Mouse (Mus musculus): ENCODE measurements around the gene Ppp1cb. TPM values are rescaled to one million over a fixed set of nuclear protein-coding genes. Genes with fewer than 3 reads are reported as not detected.

Gene Ppp1cb
- 222 and 285 TPM in 2 replicates for polyA plus RNA-seq (2011; ENCODE audit: insufficient read depth, insufficient read length, low replicate concordance, missing spikeins)

GRCm38 (mm10) chr5:32458408-32459143 is at the start of gene Ppp1cb:
Ppp1cb (plus strand) TSS chr5:32458843.
- TF ChIP-seq CTCF (IDR thresholded peaks at IDR 0.05; ENCODE audit: control insufficient read depth, insufficient read depth, low read length) (no peak), POLR2A (IDR thresholded peaks at IDR 0.05; ENCODE audit: borderline replicate concordance, control insufficient read depth, low read depth, low read length) (peak; percentile 85)
- H3K27ac ChIP-seq (ENCODE audit: control insufficient read depth, insufficient read depth, low read depth, low read length, poor library complexity), result peak within 1 kb of the TSS; percentile 97
- H3K4me1 ChIP-seq (ENCODE audit: control insufficient read depth, insufficient read depth, low read length), result no peaks in the 10 kb centered on the region; the same call in none of the 2 replicates
- peak within 1 kb of the TSS; percentile 96 for H3K4me3 ChIP-seq (replicated peaks; ENCODE audit: control insufficient read depth, low read depth, low read length)
- 1% methylated on average over 52 of the region's 54 CpGs for WGBS

DNA sequence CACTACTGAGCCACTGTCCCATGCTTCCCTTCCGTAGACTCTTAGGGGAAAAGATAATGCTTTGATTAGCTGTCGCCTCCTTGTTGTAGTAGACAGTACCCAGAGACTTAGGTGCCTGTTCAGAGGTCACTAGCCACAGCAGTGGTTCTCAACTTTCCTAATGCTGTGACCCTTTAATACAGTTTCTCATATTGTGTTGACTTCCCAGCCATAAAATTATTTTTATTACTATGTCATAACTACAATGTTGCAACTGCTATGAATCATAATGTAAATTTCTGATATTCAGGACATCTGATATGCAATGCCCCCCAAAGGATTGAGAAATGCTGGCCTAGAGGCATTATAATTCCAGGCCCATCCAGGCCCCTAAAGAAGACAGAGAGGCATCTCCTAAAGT is 48.9 kb upstream of the Ppp1cb start:
- 80% methylated on average over 2 of the region's 2 CpGs for WGBS

DNA sequence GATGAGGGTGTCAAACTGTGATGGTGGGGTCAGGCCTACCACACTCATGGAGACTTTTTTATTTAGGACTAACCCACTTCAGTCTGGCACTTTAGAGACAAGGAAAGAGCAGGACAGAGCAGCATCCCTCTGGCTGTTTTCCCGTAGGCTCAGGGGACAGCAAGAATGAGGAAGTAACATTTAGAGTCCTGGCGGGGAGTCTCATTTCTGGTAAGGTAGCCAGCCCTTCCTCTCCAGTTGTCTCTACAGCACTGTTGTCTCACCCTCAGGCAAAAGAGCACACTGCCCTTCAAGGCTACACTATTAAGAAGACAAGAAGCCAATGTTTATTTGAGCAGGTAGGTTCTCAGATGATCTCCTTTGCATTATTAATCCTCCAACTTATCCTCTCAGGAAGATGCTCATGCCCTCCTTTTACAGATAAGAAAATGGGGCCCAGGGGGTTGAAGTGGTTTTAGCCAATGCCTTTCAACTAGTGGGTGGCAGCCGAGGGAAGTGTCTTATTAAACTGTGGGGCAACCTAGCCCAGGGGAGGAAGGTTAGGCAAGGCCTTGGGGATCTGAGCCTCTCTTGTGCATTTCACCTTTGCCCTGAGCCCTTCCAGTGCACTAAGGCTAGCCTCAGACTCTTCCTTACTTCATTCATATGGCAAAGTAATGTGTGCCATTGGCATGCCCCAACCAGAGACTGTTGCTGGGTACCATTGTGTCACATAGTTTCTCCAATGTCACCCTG is 47.5 kb upstream of the Ppp1cb start:
- WGBS, result 6% methylated on average over 3 of the region's 3 CpGs
- Histone ChIP-seq H3K4me1 (ENCODE audit: control insufficient read depth, insufficient read depth, low read length) (peaks cover 15% of the 10 kb centered on the region), H3K27ac (ENCODE audit: control insufficient read depth, insufficient read depth, low read depth, low read length, poor library complexity) (peak overlapping the region; percentile 25; the same call in 1 of the 2 replicates), H3K4me3 (replicated peaks; ENCODE audit: control insufficient read depth, low read depth, low read length) (no peak overlapping the region)
- TF ChIP-seq CTCF (IDR thresholded peaks at IDR 0.05; ENCODE audit: control insufficient read depth, insufficient read depth, low read length) (no peak), POLR2A (IDR thresholded peaks at IDR 0.05; ENCODE audit: borderline replicate concordance, control insufficient read depth, low read depth, low read length) (no peak)

More for the DNA sequence above, 48.9 kb upstream of the Ppp1cb start:
- no peak for TF ChIP-seq CTCF (IDR thresholded peaks at IDR 0.05; ENCODE audit: control insufficient read depth, insufficient read depth, low read length)
- TF ChIP-seq POLR2A (IDR thresholded peaks at IDR 0.05; ENCODE audit: borderline replicate concordance, control insufficient read depth, low read depth, low read length), result no peak
- H3K4me3 ChIP-seq (replicated peaks; ENCODE audit: control insufficient read depth, low read depth, low read length), result no peak overlapping the region
- H3K4me1 ChIP-seq (ENCODE audit: control insufficient read depth, insufficient read depth, low read length), result peaks cover 17% of the 10 kb centered on the region
- no peak overlapping the region for H3K27ac ChIP-seq (ENCODE audit: control insufficient read depth, insufficient read depth, low read depth, low read length, poor library complexity)

DNA sequence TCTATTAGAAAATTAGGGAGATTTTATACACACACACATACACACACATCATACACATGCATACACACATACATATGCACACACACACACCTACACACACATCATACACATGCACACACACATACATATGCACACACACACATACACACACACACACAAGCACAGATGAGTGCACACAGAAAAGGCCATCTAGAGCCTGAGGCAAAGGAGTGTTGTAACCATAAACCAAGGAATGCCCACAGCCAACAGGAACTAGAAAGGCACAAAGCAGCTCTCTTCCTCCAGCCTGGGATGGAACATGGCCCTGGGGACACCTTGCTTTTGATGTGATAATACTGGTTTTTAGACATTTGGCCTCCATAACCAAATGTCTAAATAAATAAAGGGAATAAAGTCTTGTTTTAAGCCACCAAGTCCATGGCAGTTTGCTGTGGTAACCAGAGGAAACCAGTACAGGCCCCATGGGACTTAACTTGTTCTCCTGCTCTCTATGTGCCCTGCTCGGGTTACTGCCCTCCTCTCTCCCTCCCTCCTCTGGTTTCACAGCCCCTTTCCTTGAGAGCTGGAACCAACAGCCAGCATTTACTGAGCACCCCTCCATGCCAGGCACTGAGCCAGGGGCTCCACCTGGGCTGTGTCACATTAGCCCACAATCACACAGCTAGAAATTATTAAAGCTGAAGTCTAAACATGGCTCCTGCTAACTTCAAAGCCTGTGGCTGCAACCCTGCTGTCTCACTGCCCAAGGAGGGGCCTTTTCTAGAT is 46.3 kb upstream of the Ppp1cb start:
- TF ChIP-seq POLR2A (IDR thresholded peaks at IDR 0.05; ENCODE audit: borderline replicate concordance, control insufficient read depth, low read depth, low read length), result no peak
- no peak for TF ChIP-seq CTCF (IDR thresholded peaks at IDR 0.05; ENCODE audit: control insufficient read depth, insufficient read depth, low read length)
- Histone ChIP-seq H3K4me3 (replicated peaks; ENCODE audit: control insufficient read depth, low read depth, low read length) (no peak overlapping the region), H3K4me1 (ENCODE audit: control insufficient read depth, insufficient read depth, low read length) (peaks cover 15% of the 10 kb centered on the region), H3K27ac (ENCODE audit: control insufficient read depth, insufficient read depth, low read depth, low read length, poor library complexity) (peak overlapping the region; percentile 42)
- WGBS, result 10% methylated on average over 1 of the region's 1 CpGs

DNA sequence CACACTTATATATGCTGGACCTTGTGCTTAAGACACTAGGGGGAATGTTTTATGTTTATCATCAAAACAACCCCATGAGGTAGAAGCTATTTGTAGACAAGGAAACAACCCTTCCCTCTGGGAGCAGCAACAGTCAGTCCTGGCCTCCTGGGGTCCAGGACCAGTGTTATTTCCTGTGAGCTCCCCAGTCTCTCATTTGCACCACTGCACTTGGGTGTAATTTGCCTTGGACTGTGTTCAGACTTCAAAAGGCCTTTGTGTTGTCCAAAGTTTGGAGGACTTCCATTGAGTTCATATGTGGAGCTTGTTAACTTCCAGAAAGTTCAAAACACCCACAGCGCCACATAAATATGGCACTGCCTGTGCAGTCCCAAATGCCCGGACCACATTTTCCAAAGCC is 45.6 kb upstream of the Ppp1cb start:
- peaks cover 15% of the 10 kb centered on the region for H3K4me1 ChIP-seq (ENCODE audit: control insufficient read depth, insufficient read depth, low read length)
- no peak for TF ChIP-seq POLR2A (IDR thresholded peaks at IDR 0.05; ENCODE audit: borderline replicate concordance, control insufficient read depth, low read depth, low read length)
- TF ChIP-seq CTCF (IDR thresholded peaks at IDR 0.05; ENCODE audit: control insufficient read depth, insufficient read depth, low read length), result no peak
- 0 out of 2 replicates have a peak overlapping the region, but pooled peaks have one; percentile 20 for H3K27ac ChIP-seq (ENCODE audit: control insufficient read depth, insufficient read depth, low read depth, low read length, poor library complexity)
- WGBS, result 76% methylated on average over 2 of the region's 2 CpGs
- no peak overlapping the region for H3K4me3 ChIP-seq (replicated peaks; ENCODE audit: control insufficient read depth, low read depth, low read length)

- Histone ChIP-seq H3K4me1 (ENCODE audit: control insufficient read depth, insufficient read depth, low read length) (peaks cover 15% of the 10 kb centered on the region), H3K4me3 (replicated peaks; ENCODE audit: control insufficient read depth, low read depth, low read length) (no peak overlapping the region), H3K27ac (ENCODE audit: control insufficient read depth, insufficient read depth, low read depth, low read length, poor library complexity) (no peak overlapping the region)
- TF ChIP-seq POLR2A (IDR thresholded peaks at IDR 0.05; ENCODE audit: borderline replicate concordance, control insufficient read depth, low read depth, low read length) (no peak), CTCF (IDR thresholded peaks at IDR 0.05; ENCODE audit: control insufficient read depth, insufficient read depth, low read length) (no peak)
- WGBS, result 71% methylated on average over 2 of the region's 2 CpGs
Measured at GRCm38 (mm10) chr5:32413569-32413968, 45.1 kb upstream of the Ppp1cb start.

DNA sequence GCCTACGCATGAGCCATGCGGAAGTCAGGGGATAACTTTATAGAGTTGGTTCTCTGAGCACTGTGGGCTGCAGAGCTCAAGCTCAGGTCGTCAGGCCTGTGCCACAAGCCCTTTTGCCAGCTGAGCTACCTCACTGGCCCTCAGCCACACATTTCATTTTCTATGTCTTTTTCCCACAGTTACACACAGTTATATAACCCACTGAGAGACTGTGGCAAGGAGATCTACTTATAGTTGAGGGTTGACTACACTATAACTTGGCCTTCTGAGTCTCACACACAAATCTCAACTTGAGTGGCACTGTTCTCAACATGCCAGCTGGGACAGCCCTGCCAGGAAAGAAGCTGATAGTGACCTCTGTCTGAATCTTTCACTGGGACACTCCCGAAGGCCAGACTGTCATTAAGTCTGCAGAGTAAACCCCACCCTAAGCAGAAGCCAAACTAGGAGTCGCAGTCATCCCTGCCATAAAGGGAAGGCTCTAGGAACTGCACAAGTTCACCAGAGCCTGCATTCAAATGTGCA is 44.1 kb upstream of the Ppp1cb start:
- Histone ChIP-seq H3K4me1 (ENCODE audit: control insufficient read depth, insufficient read depth, low read length) (peaks cover 13% of the 10 kb centered on the region), H3K4me3 (replicated peaks; ENCODE audit: control insufficient read depth, low read depth, low read length) (no peak overlapping the region), H3K27ac (ENCODE audit: control insufficient read depth, insufficient read depth, low read depth, low read length, poor library complexity) (0 out of 2 replicates have a peak overlapping the region, but pooled peaks have one; percentile 11)
- 74% methylated on average over 5 of the region's 5 CpGs for WGBS
- no peak for TF ChIP-seq POLR2A (IDR thresholded peaks at IDR 0.05; ENCODE audit: borderline replicate concordance, control insufficient read depth, low read depth, low read length)
- TF ChIP-seq CTCF (IDR thresholded peaks at IDR 0.05; ENCODE audit: control insufficient read depth, insufficient read depth, low read length), result no peak

Data from bone marrow, adult 2 months (tissue).